Mouse (Mus musculus): ENCODE data around the gene Prim2.

- TF ChIP-seq EP300 (IDR thresholded peaks at IDR 0.05; ENCODE audit: low read depth) (no peak), CTCF (IDR thresholded peaks at IDR 0.05; ENCODE audit: low read depth) (no peak)
Measured at GRCm38 (mm10) chr1:33556638-33557037, 113.0 kb downstream of the Prim2 start.

Data from liver, postnatal 0 days (tissue).